Mouse (Mus musculus): ENCODE results near the gene Tspan18. TPM values are rescaled to one million over a fixed set of nuclear protein-coding genes. Genes with fewer than 3 reads are reported as not detected.

The Tspan18 gene
- polyA plus RNA-seq, 1 experiment from 2014 or later, result 23.0 TPM

GRCm38 (mm10) chr2:93198846-93199245 lies 135.5 kb downstream of the Tspan18 start:
- Histone ChIP-seq H3K4me3 (replicated peaks) (no peak overlapping the region), H3K4me1 (replicated peaks) (peaks cover 27% of the 10 kb centered on the region), H3K36me3 (no peaks in the 10 kb centered on the region), H3K27me3 (replicated peaks) (no peaks in the 10 kb centered on the region), H3K27ac (no peak overlapping the region), H3K9me3 (no peaks in the 10 kb centered on the region), H3K9ac (no peak overlapping the region), H3K4me2 (replicated peaks) (no peak overlapping the region)
- ATAC-seq, result peak; percentile 68
- WGBS, result 14% methylated on average over 3 of the region's 3 CpGs

GRCm38 (mm10) chr2:93193806-93194205 lies 140.5 kb downstream of the Tspan18 start:
- Histone ChIP-seq H3K27ac (no peak overlapping the region), H3K4me1 (replicated peaks) (peaks cover 51% of the 10 kb centered on the region), H3K9ac (no peak overlapping the region), H3K36me3 (no peaks in the 10 kb centered on the region), H3K9me3 (no peaks in the 10 kb centered on the region), H3K4me3 (replicated peaks) (no peak overlapping the region), H3K27me3 (replicated peaks) (no peaks in the 10 kb centered on the region), H3K4me2 (replicated peaks) (no peak overlapping the region; the same call in 1 of the 2 replicates)
- no peak for ATAC-seq
- 60% methylated on average over 4 of the region's 4 CpGs for WGBS

- no peak overlapping the region for H3K9ac ChIP-seq
- H3K27ac ChIP-seq, result no peak overlapping the region
- H3K4me2 ChIP-seq (replicated peaks), result 0 out of 2 replicates have a peak overlapping the region, but pooled peaks have one; percentile 7
- no peak for ATAC-seq
- peaks cover 56% of the 10 kb centered on the region for H3K4me1 ChIP-seq (replicated peaks)
- H3K36me3 ChIP-seq, result no peaks in the 10 kb centered on the region
- H3K27me3 ChIP-seq (replicated peaks), result no peaks in the 10 kb centered on the region
- 19% methylated on average over 6 of the region's 6 CpGs for WGBS
- no peak overlapping the region for H3K4me3 ChIP-seq (replicated peaks)
- no peaks in the 10 kb centered on the region for H3K9me3 ChIP-seq
Measured at GRCm38 (mm10) chr2:93192671-93193080, 141.6 kb downstream of the Tspan18 start.

- WGBS, result 29% methylated on average over 9 of the region's 9 CpGs
- Histone ChIP-seq H3K9me3 (no peaks in the 10 kb centered on the region), H3K4me2 (replicated peaks) (0 out of 2 replicates have a peak overlapping the region, but pooled peaks have one; percentile 7), H3K36me3 (no peaks in the 10 kb centered on the region), H3K4me3 (replicated peaks) (no peak overlapping the region), H3K27me3 (replicated peaks) (no peaks in the 10 kb centered on the region), H3K4me1 (replicated peaks) (peaks cover 60% of the 10 kb centered on the region), H3K9ac (no peak overlapping the region), H3K27ac (no peak overlapping the region; the same call in 1 of the 2 replicates)
- no peak for ATAC-seq
Measured at GRCm38 (mm10) chr2:93192182-93192560, 142.1 kb downstream of the Tspan18 start.

- ATAC-seq, result no peak
- H3K27me3 ChIP-seq (replicated peaks), result no peaks in the 10 kb centered on the region
- no peak overlapping the region for H3K9ac ChIP-seq
- peaks cover 65% of the 10 kb centered on the region for H3K4me1 ChIP-seq (replicated peaks)
- H3K36me3 ChIP-seq, result no peaks in the 10 kb centered on the region
- H3K4me3 ChIP-seq (replicated peaks), result no peak overlapping the region
- 0 out of 2 replicates have a peak overlapping the region, but pooled peaks have one; percentile 3 for H3K4me2 ChIP-seq (replicated peaks)
- H3K9me3 ChIP-seq, result no peaks in the 10 kb centered on the region
- no peak overlapping the region; the same call in 1 of the 2 replicates for H3K27ac ChIP-seq
- 65% methylated on average over 14 of the region's 14 CpGs for WGBS
Measured at GRCm38 (mm10) chr2:93191488-93192181, 142.7 kb downstream of the Tspan18 start.

- Histone ChIP-seq H3K4me3 (replicated peaks) (no peak overlapping the region), H3K9me3 (no peaks in the 10 kb centered on the region), H3K27me3 (replicated peaks) (no peaks in the 10 kb centered on the region), H3K27ac (no peak overlapping the region), H3K9ac (no peak overlapping the region), H3K4me2 (replicated peaks) (0 out of 2 replicates have a peak overlapping the region, but pooled peaks have one; percentile 18), H3K4me1 (replicated peaks) (peaks cover 66% of the 10 kb centered on the region), H3K36me3 (no peaks in the 10 kb centered on the region)
- 31% methylated on average over 9 of the region's 9 CpGs for WGBS
- ATAC-seq, result no peak
Measured at GRCm38 (mm10) chr2:93190771-93191487, 143.4 kb downstream of the Tspan18 start.

GRCm38 (mm10) chr2:93188761-93189458 lies 145.4 kb downstream of the Tspan18 start:
- H3K4me1 ChIP-seq (replicated peaks), result peaks cover 57% of the 10 kb centered on the region
- WGBS, result 10% methylated on average over 19 of the region's 19 CpGs
- peak; percentile 15; the same call in 1 of the 2 replicates for ATAC-seq

GRCm38 (mm10) chr2:93188020-93188760 lies 146.1 kb downstream of the Tspan18 start:
- Histone ChIP-seq H3K4me3 (replicated peaks) (peak overlapping the region; percentile 77), H3K9ac (peak overlapping the region; percentile 79), H3K9me3 (no peaks in the 10 kb centered on the region), H3K4me2 (replicated peaks) (peak overlapping the region; percentile 100), H3K4me1 (replicated peaks) (peaks cover 55% of the 10 kb centered on the region), H3K27ac (peak overlapping the region; percentile 77), H3K36me3 (no peaks in the 10 kb centered on the region), H3K27me3 (replicated peaks) (no peaks in the 10 kb centered on the region)
- ATAC-seq, result no peak
- WGBS, result under 1% methylated on average over 53 of the region's 53 CpGs

More at GRCm38 (mm10) chr2:93188761-93189458, 145.4 kb downstream of the Tspan18 start:
- no peaks in the 10 kb centered on the region for H3K9me3 ChIP-seq
- H3K36me3 ChIP-seq, result no peaks in the 10 kb centered on the region
- H3K9ac ChIP-seq, result peak overlapping the region; percentile 79
- peak overlapping the region; percentile 77 for H3K4me3 ChIP-seq (replicated peaks)
- H3K4me2 ChIP-seq (replicated peaks), result peak overlapping the region; percentile 100
- peak overlapping the region; percentile 77 for H3K27ac ChIP-seq
- no peaks in the 10 kb centered on the region for H3K27me3 ChIP-seq (replicated peaks)

- peak; percentile 91 for ATAC-seq
- no peaks in the 10 kb centered on the region for H3K36me3 ChIP-seq
- H3K4me3 ChIP-seq (replicated peaks), result peak within 1 kb of the TSS; percentile 77
- H3K4me2 ChIP-seq (replicated peaks), result peak within 1 kb of the TSS; percentile 100
- H3K9ac ChIP-seq, result peak within 1 kb of the TSS; percentile 79
- no peaks in the 10 kb centered on the region for H3K27me3 ChIP-seq (replicated peaks)
- peak within 1 kb of the TSS; percentile 77 for H3K27ac ChIP-seq
- no peaks in the 10 kb centered on the region for H3K9me3 ChIP-seq
- H3K4me1 ChIP-seq (replicated peaks), result peaks cover 52% of the 10 kb centered on the region
- 2% methylated on average over 68 of the region's 69 CpGs for WGBS
Measured at GRCm38 (mm10) chr2:93187323-93187996, 146.8 kb downstream of the Tspan18 start, which contains the start of gene Trp53i11. Gene Trp53i11, plus strand, starts transcription at chr2:93187548.

- 63% methylated on average over 8 of the region's 11 CpGs for WGBS
- H3K27ac ChIP-seq, result no peak overlapping the region
Measured at GRCm38 (mm10) chr2:93182859-93183258, 151.4 kb downstream of the Tspan18 start.

More at GRCm38 (mm10) chr2:93182859-93183258, 151.4 kb downstream of the Tspan18 start:
- Histone ChIP-seq H3K4me1 (replicated peaks) (peaks cover 24% of the 10 kb centered on the region), H3K9ac (no peak overlapping the region), H3K27me3 (replicated peaks) (no peaks in the 10 kb centered on the region), H3K9me3 (no peaks in the 10 kb centered on the region), H3K4me3 (replicated peaks) (no peak overlapping the region), H3K4me2 (replicated peaks) (no peak overlapping the region), H3K36me3 (no peaks in the 10 kb centered on the region)
- ATAC-seq, result no peak
